Mouse (Mus musculus) brain, embryonic 14.5 days (tissue): ENCODE measurements around the gene Ankrd60.

Source experiments
- CTCF ChIP-seq: fragments of 200-500 bp; IDR thresholded peaks from 2 replicates; pipeline ENCODE4 v1.5.1; 2012; ENCODE audit warnings: inconsistent platforms, mild to moderate bottlenecking, moderate library complexity, borderline replicate concordance; ENCODE audit not compliant: insufficient read depth, insufficient read length; ENCODE audit errors: extremely low read depth
- POLR2A ChIP-seq: fragments of 200-500 bp; IDR thresholded peaks from 2 replicates; pipeline ENCODE4 v1.6.1; 2012; ENCODE audit warnings: mild to moderate bottlenecking, inconsistent platforms, borderline replicate concordance; ENCODE audit not compliant: poor library complexity, insufficient read depth, insufficient read length, severe bottlenecking; ENCODE audit errors: extremely low read depth

DNA sequence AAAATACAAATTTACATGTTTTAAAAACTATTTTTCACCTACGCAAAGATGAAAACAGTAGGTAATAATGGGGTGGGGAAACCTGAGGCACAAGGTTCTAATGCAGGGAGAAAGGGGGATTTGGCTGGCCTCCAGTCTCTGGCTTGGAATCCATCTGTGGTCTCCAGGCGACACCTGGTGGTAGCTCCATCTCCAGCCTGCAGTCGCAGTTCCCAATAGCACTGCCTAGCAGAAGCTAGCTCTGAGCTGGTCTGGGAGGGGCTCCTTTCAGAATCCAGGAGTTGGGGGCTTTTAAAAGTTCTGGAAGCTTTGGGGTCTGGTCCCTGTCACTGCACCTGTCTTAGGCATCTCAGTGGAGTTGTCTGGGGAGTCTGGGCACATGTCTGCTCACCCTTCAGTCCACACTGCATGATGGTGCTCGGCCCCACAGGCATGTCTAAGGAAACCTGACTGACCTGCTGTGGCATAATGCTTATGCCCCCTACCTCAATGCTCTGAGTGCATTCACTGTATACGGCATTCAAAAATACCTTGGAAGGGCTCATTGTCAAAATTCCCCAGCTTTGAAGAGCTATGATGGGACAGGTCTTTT lies 16.2 kb downstream of the Ankrd60 start:
- peak; percentile 97 for TF ChIP-seq CTCF
- TF ChIP-seq POLR2A = no peak
